Mouse (Mus musculus) lung, embryonic 14.5 days (tissue): ENCODE data around the gene Ggact. TPM values are rescaled to one million over a fixed set of nuclear protein-coding genes. Genes with fewer than 3 reads are reported as not detected.

Experiments
- ATAC-seq: fragments of 200-750 bp; cut with Nextera tagmentation; 2 replicates; pipeline ENCODE4 v1.8.0; 2017; ENCODE audit warnings: mild to moderate bottlenecking, moderate TSS enrichment, moderate library complexity; ENCODE audit not compliant: insufficient read depth
- DNase-seq: peaks from one replicate; pipeline ENCODE4 v3.0.0-alpha.2; 2015
- H3K27ac ChIP-seq: fragments of 300-500 bp; sonication (generic); 2 replicates; pipeline ENCODE4 v1.5.1; 2014; ENCODE audit warnings: low read depth, mild to moderate bottlenecking, moderate library complexity
- H3K27me3 ChIP-seq: fragments of 300-500 bp; sonication (generic); 2 replicates; pipeline ENCODE4 v1.6.1; 2014; ENCODE audit warnings: low read length, control low read depth; ENCODE audit not compliant: insufficient read depth
- H3K36me3 ChIP-seq: fragments of 300-500 bp; sonication (generic); 2 replicates; pipeline ENCODE4 v1.6.1; 2014; ENCODE audit warnings: control low read depth; ENCODE audit not compliant: insufficient read depth
- H3K4me1 ChIP-seq: fragments of 300-500 bp; sonication (generic); 2 replicates; pipeline ENCODE4 v1.6.1; 2014; ENCODE audit warnings: antibody characterized with exemption, control low read depth; ENCODE audit not compliant: insufficient read depth
- H3K4me2 ChIP-seq: fragments of 300-500 bp; sonication (generic); 2 replicates; pipeline ENCODE4 v1.6.1; 2014; ENCODE audit warnings: mild to moderate bottlenecking
- H3K4me3 ChIP-seq: fragments of 300-500 bp; sonication (generic); 2 replicates; pipeline ENCODE4 v1.5.1; 2014; ENCODE audit warnings: low read depth, low read length
- H3K9ac ChIP-seq: fragments of 300-500 bp; sonication (generic); 2 replicates; pipeline ENCODE4 v1.6.1; 2014
- H3K9me3 ChIP-seq: fragments of 300-500 bp; sonication (generic); 2 replicates; pipeline ENCODE4 v1.6.1; 2016; ENCODE audit warnings: low read depth, low read length, control low read depth
- CTCF ChIP-seq: IDR thresholded peaks from 2 replicates; pipeline ENCODE4 v1.5.1; 2016; ENCODE audit warnings: antibody characterized with exemption, low read depth
- WGBS: fragments of 180-500 bp; shearing (Covaris S2); extraction: QIAGEN DNeasy Blood & Tissue Kit; methylation state at CpG from one replicate; pipeline ENCODE4 v1.1.7; 2014; 5-methylcytosine and 5-hydroxymethylcytosine counted together
- polyA plus RNA-seq: library from polyadenylated mRNA; unstranded; fragments of >200 nt; fragmentation: Nextera tagmentation; extraction: Ambion mirVana; gene quantifications from 2 replicates; pipeline ENCODE4 v1.2.1, GENCODE M21; 2014

The Ggact gene
- polyA plus RNA-seq, 1 experiment from 2014 or later, result 15.5 TPM

DNA sequence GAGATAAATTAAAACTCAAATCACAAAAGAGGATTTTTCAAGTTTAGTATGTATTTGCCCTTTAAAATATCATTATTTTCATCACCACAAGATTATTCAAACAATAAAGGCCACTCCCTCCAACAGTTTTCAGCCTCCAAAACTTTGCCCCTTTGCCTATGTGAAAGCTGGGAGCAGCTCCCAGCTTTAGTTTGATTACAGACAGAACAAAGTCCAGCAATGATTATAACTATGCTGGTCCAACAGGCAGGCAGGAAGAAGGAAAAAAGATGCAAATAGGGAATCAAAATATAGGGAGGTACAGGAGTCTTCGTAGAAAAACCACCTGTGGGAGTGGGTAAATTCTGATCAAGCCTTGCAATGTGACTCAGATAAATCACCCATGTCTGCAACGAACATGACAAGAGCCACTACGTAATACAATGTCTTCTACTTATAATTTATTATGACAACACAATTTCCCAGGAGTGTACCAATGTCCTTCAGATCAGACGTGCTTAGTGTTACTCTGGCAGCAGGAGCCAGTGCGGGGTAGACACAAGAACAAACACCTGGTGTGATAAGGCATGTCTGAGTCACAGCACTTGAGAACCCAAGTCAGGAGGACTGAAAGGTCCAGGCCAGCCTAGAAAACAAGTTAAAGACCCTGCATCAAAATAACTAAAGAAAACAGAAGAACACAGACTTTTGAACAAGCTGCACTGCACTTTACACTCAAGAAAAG, 4.0 kb downstream of the Ggact start:
- TF ChIP-seq CTCF, result no peak
- no peaks in the 10 kb centered on the region for H3K36me3 ChIP-seq
- H3K27me3 ChIP-seq, result no peaks in the 10 kb centered on the region
- no peak overlapping the region for H3K9ac ChIP-seq
- H3K9me3 ChIP-seq, result no peaks in the 10 kb centered on the region
- no peak for ATAC-seq
- 57% methylated on average over 5 of the region's 5 CpGs for WGBS
- no peak for DNase-seq
- no peak overlapping the region for H3K4me3 ChIP-seq
- H3K4me1 ChIP-seq, result no peaks in the 10 kb centered on the region
- no peak overlapping the region for H3K27ac ChIP-seq
- H3K4me2 ChIP-seq, result no peak overlapping the region

DNA sequence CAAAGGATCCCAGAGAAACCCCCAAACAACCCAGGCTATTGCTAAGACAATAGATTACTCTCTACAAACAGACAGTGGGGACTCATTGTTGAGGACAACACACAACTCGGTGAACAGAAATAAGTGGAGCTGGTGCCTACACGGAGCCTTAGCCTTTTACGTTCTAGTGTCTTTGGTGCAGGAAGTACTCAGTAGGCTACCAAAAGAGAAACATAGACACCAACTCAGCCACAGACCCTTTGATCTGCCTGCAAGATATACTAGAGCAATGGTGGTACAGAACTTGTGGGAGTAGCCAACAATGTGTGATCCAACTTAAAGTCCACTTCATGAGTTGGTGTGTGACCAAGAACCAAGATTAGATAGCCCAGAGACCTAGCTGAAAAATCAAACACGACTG, 5.5 kb downstream of the Ggact start:
- Histone ChIP-seq H3K36me3 (no peaks in the 10 kb centered on the region), H3K4me3 (no peak overlapping the region), H3K4me2 (no peak overlapping the region), H3K27ac (no peak overlapping the region), H3K4me1 (peaks cover 8% of the 10 kb centered on the region), H3K27me3 (no peaks in the 10 kb centered on the region), H3K9me3 (no peaks in the 10 kb centered on the region), H3K9ac (no peak overlapping the region)
- TF ChIP-seq CTCF, result no peak
- ATAC-seq (no peak), DNase-seq (no peak)
- 96% methylated on average over 4 of the region's 4 CpGs for WGBS

DNA sequence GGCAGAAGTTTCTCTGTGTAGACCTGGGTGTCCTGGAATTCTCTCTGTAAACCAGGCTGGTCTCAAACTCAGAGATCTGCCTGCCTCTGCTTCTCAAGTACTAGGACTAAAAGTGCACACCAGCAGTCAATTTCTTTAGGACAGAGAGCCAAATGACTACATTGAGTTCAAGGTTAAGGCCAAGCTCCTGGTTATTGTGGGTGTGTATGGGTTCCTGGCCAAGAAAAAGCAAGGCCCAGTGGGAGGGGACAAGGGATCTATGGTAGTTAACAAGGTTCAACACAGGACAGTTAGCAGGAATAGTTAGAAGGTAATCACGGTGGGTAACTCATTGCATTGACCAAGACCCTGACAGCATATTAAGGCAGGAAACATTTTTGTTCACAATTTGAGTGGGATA, 8.6 kb downstream of the Ggact start:
- WGBS, result 92% methylated on average over 1 of the region's 1 CpGs
- Histone ChIP-seq H3K36me3 (no peaks in the 10 kb centered on the region), H3K4me2 (no peak overlapping the region)

DNA sequence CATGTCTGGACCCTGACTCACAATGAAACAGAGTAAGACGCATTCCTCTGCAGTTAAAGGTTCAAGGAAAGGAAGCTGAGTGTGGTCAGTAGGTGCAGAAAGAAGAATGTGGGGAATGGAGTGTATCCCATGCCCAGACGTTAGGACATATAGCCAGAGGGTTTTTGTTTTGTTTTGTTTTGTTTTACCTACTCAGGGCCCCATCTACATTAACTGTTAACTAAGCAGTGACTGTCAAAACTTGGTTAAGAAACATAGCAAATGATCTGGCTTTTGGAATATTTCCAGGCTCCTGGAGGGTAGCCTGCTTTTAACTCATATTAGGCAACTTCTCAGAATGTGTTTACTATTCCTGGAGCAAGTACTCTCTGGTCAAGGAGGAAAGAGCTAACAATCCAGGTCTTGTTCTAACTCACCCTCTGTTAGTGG, 9.6 kb downstream of the Ggact start:
- Histone ChIP-seq H3K27ac (no peak overlapping the region), H3K9ac (no peak overlapping the region), H3K4me1 (peaks cover 9% of the 10 kb centered on the region), H3K9me3 (no peaks in the 10 kb centered on the region), H3K4me3 (no peak overlapping the region), H3K4me2 (no peak overlapping the region), H3K27me3 (no peaks in the 10 kb centered on the region), H3K36me3 (no peaks in the 10 kb centered on the region)
- 41% methylated on average over 2 of the region's 2 CpGs for WGBS
- DNase-seq, result peak; percentile 50
- no peak for TF ChIP-seq CTCF
- no peak for ATAC-seq

More for the DNA sequence above, 8.6 kb downstream of the Ggact start:
- no peaks in the 10 kb centered on the region for H3K27me3 ChIP-seq
- TF ChIP-seq CTCF, result no peak
- no peak overlapping the region for H3K27ac ChIP-seq
- H3K9ac ChIP-seq, result no peak overlapping the region
- H3K4me1 ChIP-seq, result peaks cover 9% of the 10 kb centered on the region
- H3K4me3 ChIP-seq, result no peak overlapping the region
- no peak for DNase-seq
- H3K9me3 ChIP-seq, result no peaks in the 10 kb centered on the region
- no peak for ATAC-seq

DNA sequence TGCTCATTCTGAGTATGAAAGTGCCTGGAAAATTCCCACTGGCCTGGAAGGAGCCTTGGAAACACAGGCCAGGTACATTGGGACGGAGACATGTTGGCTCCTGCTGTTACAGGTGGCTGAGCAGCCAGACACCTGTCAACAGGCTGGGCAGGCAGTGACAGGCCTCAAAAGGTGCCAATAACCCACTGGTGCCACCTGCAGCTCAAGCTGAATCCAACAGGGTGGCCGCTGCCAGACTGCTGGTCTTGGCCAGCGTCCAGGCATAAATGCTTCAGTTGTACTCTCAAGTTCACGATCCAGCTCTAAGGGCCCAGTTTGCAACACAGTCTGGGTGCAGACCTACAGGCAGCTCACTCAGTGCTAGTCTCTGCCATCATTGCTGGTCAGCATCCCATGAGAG, 10.7 kb downstream of the Ggact start:
- peaks cover 9% of the 10 kb centered on the region for H3K4me1 ChIP-seq
- no peaks in the 10 kb centered on the region for H3K27me3 ChIP-seq
- H3K4me2 ChIP-seq, result no peak overlapping the region
- DNase-seq, result peak; percentile 81
- no peak overlapping the region for H3K4me3 ChIP-seq
- peak; percentile 56 for TF ChIP-seq CTCF
- H3K9me3 ChIP-seq, result no peaks in the 10 kb centered on the region
- 48% methylated on average over 4 of the region's 4 CpGs for WGBS
- H3K27ac ChIP-seq, result no peak overlapping the region
- peak; percentile 84 for ATAC-seq
- H3K36me3 ChIP-seq, result no peaks in the 10 kb centered on the region
- no peak overlapping the region for H3K9ac ChIP-seq

DNA sequence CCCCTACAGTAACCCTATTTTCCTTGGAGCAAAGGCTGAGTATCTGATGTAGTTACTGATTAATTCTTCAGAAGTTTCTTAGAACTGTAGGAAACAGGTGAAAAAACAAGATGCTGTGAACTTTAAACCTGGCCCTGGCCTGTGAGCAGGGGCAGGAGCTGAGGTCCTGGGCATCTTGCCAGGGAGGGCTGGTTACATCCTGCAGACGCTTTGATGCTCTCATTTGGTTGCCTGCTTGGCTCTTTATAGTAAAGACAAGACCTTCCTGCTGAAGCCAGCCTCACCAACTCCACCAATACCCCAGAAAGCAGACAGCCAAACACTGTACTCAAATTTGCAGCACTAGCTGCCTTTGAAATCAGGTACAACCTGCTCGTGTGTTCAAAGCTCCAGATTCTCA, 11.4 kb downstream of the Ggact start:
- no peak overlapping the region for H3K27ac ChIP-seq
- WGBS, result 47% methylated on average over 2 of the region's 2 CpGs

DNA sequence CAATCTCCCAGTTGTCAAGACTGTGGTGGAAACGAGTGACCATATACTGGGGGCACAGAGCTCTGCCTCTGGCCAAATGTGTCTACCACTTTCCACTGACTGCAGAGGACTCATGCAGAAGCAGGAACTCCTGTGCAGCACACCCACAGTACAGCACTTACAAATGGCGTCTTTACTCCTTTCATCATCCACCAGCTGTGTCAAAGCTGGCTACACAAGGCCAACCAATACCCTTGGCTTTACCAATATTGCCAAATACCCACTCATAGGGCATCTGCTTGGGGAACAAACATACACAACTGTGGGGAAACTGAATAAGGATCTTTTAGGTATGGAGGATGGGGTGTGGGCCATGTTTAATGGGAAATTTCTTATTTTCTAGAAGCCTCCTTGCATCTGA, 11.8 kb downstream of the Ggact start:
- Histone ChIP-seq H3K9me3 (no peaks in the 10 kb centered on the region), H3K27ac (no peak overlapping the region), H3K36me3 (no peaks in the 10 kb centered on the region), H3K9ac (no peak overlapping the region), H3K4me2 (no peak overlapping the region), H3K4me1 (peaks cover 9% of the 10 kb centered on the region), H3K27me3 (no peaks in the 10 kb centered on the region), H3K4me3 (no peak overlapping the region)
- TF ChIP-seq CTCF, result no peak
- ATAC-seq (no peak), DNase-seq (no peak)
- 78% methylated on average over 2 of the region's 2 CpGs for WGBS

More for the DNA sequence above, 11.4 kb downstream of the Ggact start:
- Histone ChIP-seq H3K4me2 (no peak overlapping the region), H3K4me3 (no peak overlapping the region), H3K9me3 (no peaks in the 10 kb centered on the region), H3K27me3 (no peaks in the 10 kb centered on the region), H3K9ac (no peak overlapping the region), H3K4me1 (peaks cover 9% of the 10 kb centered on the region), H3K36me3 (no peaks in the 10 kb centered on the region)
- no peak for TF ChIP-seq CTCF
- peak; percentile 9; the same call in 1 of the 2 replicates for ATAC-seq
- peak; percentile 54 for DNase-seq
